Comparison of ENCODE assay signal across 27 mouse cellular contexts in the genomic region with DNA sequence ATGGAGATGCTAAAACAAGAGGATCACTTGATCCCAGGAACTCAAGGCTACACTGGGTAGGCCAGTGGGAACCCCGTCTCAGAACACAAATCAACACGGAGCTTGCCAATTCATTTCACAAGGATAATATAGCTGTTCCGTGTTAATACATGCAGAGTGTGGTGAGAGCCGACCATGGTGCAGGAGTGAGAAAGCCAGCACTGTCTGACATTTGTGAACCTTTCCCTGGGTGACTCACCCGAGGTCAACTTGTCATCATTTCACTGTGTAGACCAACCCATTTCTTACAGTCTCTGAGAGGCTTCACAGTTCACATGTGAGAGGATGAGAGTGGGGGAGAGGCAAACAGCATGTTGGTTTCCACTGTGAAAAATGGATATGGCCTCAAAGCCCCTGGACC. TPM values are rescaled to one million over a fixed set of nuclear protein-coding genes. Genes with fewer than 3 reads are reported as not detected.
A peak's percentile ranks its signal among the peaks of the same experiment; 100 is the strongest.
DNase-seq lines count a peak whose midpoint lies in the region; ATAC-seq lines count a peak whose summit lies in the region.
"Had no signal": no experiment of that assay in that cellular context is flagged by ENCODE, and none has a peak within 500 bp of the region (broad histone marks: within the 10 kb centered on the region; RNA-seq: fewer than 3 reads in every experiment).

No protein-coding gene starts in this region.

- no peak overlapping the region for H3K27ac ChIP-seq in midbrain, embryonic 14.5 days (replicated peaks; ENCODE audit: low read depth, low read length)
- H3K27ac ChIP-seq: forebrain, embryonic 10.5 days; forebrain, embryonic 13.5 days; heart, embryonic 15.5 days; hindbrain, embryonic 14.5 days; hindbrain, postnatal 0 days had no signal

- H3K4me3 ChIP-seq in midbrain, embryonic 14.5 days (replicated peaks; ENCODE audit: low read depth, low read length) = no peak overlapping the region
- H3K4me3 ChIP-seq: forebrain, embryonic 10.5 days; forebrain, embryonic 13.5 days; heart, embryonic 12.5 days; heart, embryonic 15.5 days had no signal

- 83% methylated on average over 5 of the region's 5 CpGs for WGBS in midbrain, embryonic 14.5 days

- no peaks in the 10 kb centered on the region for H3K9me3 ChIP-seq in midbrain, embryonic 14.5 days (ENCODE audit: control insufficient read depth, low read length)
- H3K9me3 ChIP-seq: forebrain, embryonic 10.5 days; forebrain, embryonic 13.5 days; G1E; heart, embryonic 12.5 days; heart, embryonic 15.5 days had no signal

- peak; percentile 63 to 80 for DNase-seq in adrenal gland, adult (ENCODE audit: inconsistent age in 2 of 2, low spot score in 1 of 2)
- DNase-seq in adrenal gland, adult 18-20 months (ENCODE audit: low spot score in 2 of 2) = no peak
- DNase-seq in 3T3-L1 (ENCODE audit: low read depth, low spot score) = peak; percentile 20
- peak; percentile 50 for DNase-seq in adrenal gland, postnatal 14 days
- DNase-seq in layer of hippocampus, adult 11-12 months (ENCODE audit: low spot score) = no peak
- no peak for DNase-seq in midbrain, embryonic 14.5 days
- DNase-seq: B cell, adult 2 months; cerebellum, adult 18-20 months; cerebellum, adult 9-10 months; cerebellum, postnatal 14 days; gastrocnemius, postnatal 10 days; gastrocnemius, postnatal 36 days; heart, adult 11 months; heart, postnatal 10 days; heart, postnatal 4 days; kidney, adult 18-20 months had no signal

- H3K4me2 ChIP-seq in midbrain, embryonic 14.5 days (ENCODE audit: low read length) = no peak overlapping the region
- H3K4me2 ChIP-seq: forebrain, embryonic 13.5 days; heart, embryonic 12.5 days; heart, embryonic 15.5 days; hindbrain, embryonic 14.5 days had no signal

- no peaks in the 10 kb centered on the region for H3K36me3 ChIP-seq in midbrain, embryonic 14.5 days (ENCODE audit: control insufficient read depth, insufficient read depth, low read length)
- H3K36me3 ChIP-seq: forebrain, embryonic 10.5 days; G1E; heart, embryonic 12.5 days; heart, embryonic 15.5 days had no signal

- no peak for ATAC-seq in midbrain, embryonic 14.5 days (ENCODE audit: low FRiP score, low TSS enrichment)
- ATAC-seq: forebrain, embryonic 13.5 days; forebrain, embryonic 16.5 days; hindbrain, postnatal 0 days; inflammation-experienced regulatory T-cells, adult 6 months; intestine, embryonic 16.5 days; Patski had no signal

- no peak overlapping the region for H3K9ac ChIP-seq in midbrain, embryonic 14.5 days (replicated peaks; ENCODE audit: low read length)
- H3K9ac ChIP-seq: forebrain, embryonic 13.5 days; heart, embryonic 12.5 days; heart, embryonic 15.5 days; hindbrain, embryonic 14.5 days had no signal

- no peaks in the 10 kb centered on the region for H3K27me3 ChIP-seq in midbrain, embryonic 14.5 days (ENCODE audit: control insufficient read depth, insufficient read depth, low read length)
- H3K27me3 ChIP-seq: forebrain, embryonic 13.5 days; heart, embryonic 12.5 days; heart, embryonic 15.5 days; Patski had no signal

- H3K4me1 ChIP-seq in midbrain, embryonic 14.5 days (ENCODE audit: control insufficient read depth, insufficient read depth, low read length) = no peaks in the 10 kb centered on the region
- H3K4me1 ChIP-seq: forebrain, embryonic 10.5 days; forebrain, embryonic 13.5 days; heart, embryonic 12.5 days; heart, embryonic 15.5 days had no signal

RNA-seq across cellular contexts. Expression of gene Alkbh5, which starts 14.2 kb away (rescaled TPM):
- 100 to 1,000 TPM in 1 of 2 experiments, 10 to 100 TPM in 1; 85.0 to 117 TPM for total RNA-seq in adrenal gland, adult 18-20 months (2021)
- 79.2 and 81.5 TPM in 2 replicates for total RNA-seq in adrenal gland, postnatal 14 days (2021)
- polyA plus RNA-seq in midbrain, embryonic 14.5 days (2014; fragmentation: Nextera tagmentation; extraction: Ambion mirVana) = 21.4 and 24.0 TPM in 2 replicates

RNA-seq across cellular contexts. Expression of gene Myo15, which starts 52.9 kb away (rescaled TPM):
- total RNA-seq in adrenal gland, adult 18-20 months (2021) = under 1 TPM; 0.10 to 0.13 TPM
- total RNA-seq in adrenal gland, postnatal 14 days (2021) = 0.30 and 0.70 TPM in 2 replicates
- not detected in 2 replicates for polyA plus RNA-seq in midbrain, embryonic 14.5 days (2014; fragmentation: Nextera tagmentation; extraction: Ambion mirVana)
- total RNA-seq: gastrocnemius, postnatal 36 days had no signal
- polyA plus RNA-seq: heart, embryonic 15.5 days had no signal

Comparison
In these comparisons a context has a peak if more than half of its experiments do, and no peak if none do; other contexts are left out.
1. DNase-seq: peak in adrenal gland, adult (2 of 2), 3T3-L1 (single experiment) and adrenal gland, postnatal 14 days (single experiment); none in adrenal gland, adult 18-20 months (0 of 2), layer of hippocampus, adult 11-12 months (single experiment) and midbrain, embryonic 14.5 days (single experiment).